Mouse (Mus musculus) midbrain, embryonic 14.5 days (tissue): ENCODE results near the gene Pex14. TPM values are rescaled to one million over a fixed set of nuclear protein-coding genes. Genes with fewer than 3 reads are reported as not detected.
A peak's percentile ranks its signal among the peaks of the same experiment; 100 is the strongest.

Source experiments
- ATAC-seq: fragments of 200-750 bp; cut with Nextera tagmentation; 2 replicates; pipeline ENCODE4 v1.8.0; 2017; ENCODE audit warnings: moderate number of reproducible peaks, moderate library complexity; ENCODE audit not compliant: low FRiP score, low TSS enrichment
- DNase-seq: peaks from one replicate; pipeline ENCODE4 v3.0.0-alpha.2; 2015
- H3K27ac ChIP-seq: fragments of 300-500 bp; sonication (generic); replicated peaks from 2 replicates; pipeline ENCODE4 v1.5.1; 2014; ENCODE audit warnings: mild to moderate bottlenecking, low read depth, low read length, moderate library complexity
- H3K27me3 ChIP-seq: fragments of 300-500 bp; sonication (generic); 2 replicates; pipeline ENCODE4 v1.6.1; 2014; ENCODE audit warnings: low read length, control low read depth, mixed read lengths; ENCODE audit not compliant: control insufficient read depth, insufficient read depth
- H3K36me3 ChIP-seq: fragments of 300-500 bp; sonication (generic); 2 replicates; pipeline ENCODE4 v1.6.1; 2014; ENCODE audit warnings: low read length, control low read depth; ENCODE audit not compliant: control insufficient read depth, insufficient read depth
- H3K4me1 ChIP-seq: fragments of 300-500 bp; sonication (generic); 2 replicates; pipeline ENCODE4 v1.6.1; 2014; ENCODE audit warnings: mild to moderate bottlenecking, antibody characterized with exemption, low read length, control low read depth; ENCODE audit not compliant: control insufficient read depth, insufficient read depth
- H3K4me2 ChIP-seq: fragments of 300-500 bp; sonication (generic); 2 replicates; pipeline ENCODE4 v1.6.1; 2014; ENCODE audit warnings: mild to moderate bottlenecking, low read length, moderate library complexity
- H3K4me3 ChIP-seq: fragments of 300-500 bp; sonication (generic); replicated peaks from 2 replicates; pipeline ENCODE4 v1.5.1; 2014; ENCODE audit warnings: low read depth, low read length
- H3K9ac ChIP-seq: fragments of 300-500 bp; sonication (generic); replicated peaks from 2 replicates; pipeline ENCODE4 v1.6.1; 2014; ENCODE audit warnings: mild to moderate bottlenecking, low read length, moderate library complexity
- H3K9me3 ChIP-seq: fragments of 300-500 bp; sonication (generic); 2 replicates; pipeline ENCODE4 v1.6.1; 2016; ENCODE audit warnings: low read length, control low read depth, mixed read lengths; ENCODE audit not compliant: control insufficient read depth
- WGBS: fragments of 180-500 bp; shearing (Covaris S2); extraction: QIAGEN DNeasy Blood & Tissue Kit; methylation state at CpG from one replicate; pipeline ENCODE4 v1.1.7; 2014; 5-methylcytosine and 5-hydroxymethylcytosine counted together
- polyA plus RNA-seq: library from polyadenylated mRNA; unstranded; fragments of >200 nt; fragmentation: Nextera tagmentation; extraction: Ambion mirVana; gene quantifications from 2 replicates; pipeline ENCODE4 v1.2.1, GENCODE M21; 2014

Gene Pex14
- polyA plus RNA-seq, 1 experiment from 2014 or later = 47.3 TPM

GRCm38 (mm10) chr4:149066672-149067551 is 32.8 kb downstream of the Pex14 start:
- Histone ChIP-seq H3K4me1 (0 out of 2 replicates have a peak, but pooled peaks cover 4% of the 10 kb centered on the region), H3K27me3 (no peaks in the 10 kb centered on the region), H3K4me2 (no peak overlapping the region), H3K4me3 (no peak overlapping the region), H3K36me3 (peaks cover 4% of the 10 kb centered on the region; the same call in 1 of the 2 replicates), H3K27ac (no peak overlapping the region), H3K9me3 (no peaks in the 10 kb centered on the region), H3K9ac (no peak overlapping the region)
- ATAC-seq (peak; percentile 46; the same call in 1 of the 2 replicates), DNase-seq (peak; percentile 71)
- WGBS = 85% methylated on average over 22 of the region's 22 CpGs

GRCm38 (mm10) chr4:149064061-149064854 is 35.4 kb downstream of the Pex14 start:
- 0 out of 2 replicates have a peak, but pooled peaks cover 3% of the 10 kb centered on the region for H3K36me3 ChIP-seq
- H3K9me3 ChIP-seq = no peaks in the 10 kb centered on the region
- ATAC-seq = no peak
- DNase-seq = no peak
- H3K27me3 ChIP-seq = no peaks in the 10 kb centered on the region
- no peak overlapping the region for H3K4me2 ChIP-seq
- no peak overlapping the region for H3K4me3 ChIP-seq
- no peak overlapping the region for H3K9ac ChIP-seq
- no peak overlapping the region for H3K27ac ChIP-seq
- 89% methylated on average over 23 of the region's 23 CpGs for WGBS
- H3K4me1 ChIP-seq = peaks cover 21% of the 10 kb centered on the region; the same call in 1 of the 2 replicates

DNA sequence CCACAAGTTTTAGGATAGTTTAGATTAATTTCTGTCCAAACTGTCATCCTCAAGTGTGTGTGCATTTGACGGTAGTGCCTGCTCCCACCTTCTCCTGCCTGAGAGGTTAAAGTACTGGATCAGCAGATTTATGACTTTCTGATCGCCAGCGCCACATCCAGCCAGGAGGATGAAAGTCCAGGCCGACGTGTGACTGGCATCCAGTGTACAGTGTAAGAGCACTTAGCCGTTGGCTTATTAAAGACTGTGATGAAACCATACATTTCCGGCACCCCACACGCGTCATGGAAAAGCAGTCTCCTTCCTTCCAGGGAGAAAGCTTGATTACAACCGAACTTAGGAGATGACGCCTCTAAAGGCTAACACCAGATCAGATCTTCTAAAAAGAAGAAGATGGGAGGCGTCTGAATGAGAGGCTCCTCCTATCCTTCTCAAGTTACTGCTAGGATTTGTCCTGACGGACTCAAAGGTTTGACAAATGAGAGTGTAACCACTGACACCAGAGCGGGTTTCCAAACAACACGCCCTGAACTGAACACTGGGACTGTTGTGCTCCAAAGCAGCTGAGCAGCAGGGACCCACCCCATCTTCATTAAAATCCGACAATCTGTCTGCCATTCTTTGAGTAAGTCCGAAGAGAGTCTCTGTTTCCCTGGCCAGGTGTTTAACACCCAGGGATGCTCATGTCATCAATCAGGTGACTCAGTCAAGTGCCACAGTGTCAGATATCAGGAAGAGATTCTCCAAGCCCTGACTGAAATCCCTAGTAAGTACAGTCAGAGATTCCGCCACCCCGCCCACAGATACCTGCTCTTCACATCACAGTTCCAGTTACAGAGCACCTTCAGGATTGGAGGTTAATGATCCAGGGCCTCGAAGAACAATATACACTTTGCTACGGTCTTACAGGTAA is 37.0 kb downstream of the Pex14 start:
- Histone ChIP-seq H3K4me2 (no peak overlapping the region), H3K9ac (no peak overlapping the region), H3K4me1 (peaks cover 29% of the 10 kb centered on the region), H3K9me3 (no peaks in the 10 kb centered on the region), H3K27ac (no peak overlapping the region), H3K4me3 (no peak overlapping the region), H3K27me3 (no peaks in the 10 kb centered on the region), H3K36me3 (0 out of 2 replicates have a peak, but pooled peaks cover 3% of the 10 kb centered on the region)
- 66% methylated on average over 21 of the region's 21 CpGs for WGBS
- ATAC-seq = no peak
- DNase-seq = no peak

DNA sequence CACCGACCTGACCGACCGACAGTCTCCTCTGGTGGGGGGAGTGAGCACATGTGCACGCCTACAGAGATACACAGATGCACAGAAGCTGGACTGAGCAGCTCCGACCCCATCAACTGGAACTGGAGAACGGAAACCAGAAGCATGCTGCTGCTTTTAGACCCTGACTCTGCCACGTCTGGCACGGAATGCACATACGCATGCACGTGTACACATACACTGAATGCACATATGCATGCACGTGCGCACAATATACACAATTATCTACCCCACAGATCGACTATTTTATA is 38.3 kb downstream of the Pex14 start:
- Histone ChIP-seq H3K4me1 (peaks cover 39% of the 10 kb centered on the region), H3K9me3 (no peaks in the 10 kb centered on the region), H3K27me3 (no peaks in the 10 kb centered on the region), H3K36me3 (0 out of 2 replicates have a peak, but pooled peaks cover 3% of the 10 kb centered on the region), H3K9ac (no peak overlapping the region), H3K4me3 (no peak overlapping the region), H3K27ac (no peak overlapping the region), H3K4me2 (no peak overlapping the region)
- no peak for ATAC-seq
- DNase-seq = no peak
- 70% methylated on average over 13 of the region's 13 CpGs for WGBS

DNA sequence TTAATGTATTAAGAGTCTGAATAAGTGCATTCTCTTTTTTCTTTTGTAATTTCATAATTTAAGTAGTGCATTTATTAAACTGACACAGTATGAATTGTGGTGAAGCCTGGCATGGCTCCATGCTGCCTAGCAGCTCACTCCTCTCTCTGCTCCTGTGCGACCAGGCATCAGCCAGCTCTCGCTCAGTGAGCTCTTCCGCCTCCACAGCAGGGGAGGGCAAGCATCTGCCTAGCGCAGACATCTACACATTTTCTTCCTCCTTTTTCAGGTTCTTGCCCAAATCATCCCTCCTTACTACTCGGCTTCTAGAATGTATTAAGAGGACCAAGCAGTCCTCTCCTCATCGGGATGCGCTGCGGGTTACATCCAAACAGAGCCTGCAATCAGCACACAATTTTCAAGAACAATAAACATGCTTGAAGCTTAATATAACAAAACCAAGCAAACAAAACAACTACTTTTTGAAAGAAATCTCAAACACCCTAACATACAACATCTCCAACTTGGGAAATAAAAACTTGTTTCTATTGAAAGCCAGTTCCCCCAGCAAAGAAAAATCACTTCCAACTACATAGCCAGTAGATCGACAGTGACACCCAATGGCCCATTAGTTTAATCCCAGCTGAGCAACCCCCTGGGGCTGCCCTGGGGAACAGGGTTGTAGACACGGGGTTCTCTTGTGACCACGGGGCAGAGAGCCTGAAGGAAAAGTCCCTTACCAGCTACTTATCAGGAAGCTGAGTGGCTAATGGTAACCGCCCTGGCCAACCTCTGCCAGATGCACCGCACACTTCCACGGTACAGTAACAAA is 38.9 kb downstream of the Pex14 start:
- Histone ChIP-seq H3K27ac (no peak overlapping the region), H3K4me3 (no peak overlapping the region), H3K27me3 (no peaks in the 10 kb centered on the region), H3K36me3 (0 out of 2 replicates have a peak, but pooled peaks cover 3% of the 10 kb centered on the region), H3K9me3 (no peaks in the 10 kb centered on the region), H3K9ac (no peak overlapping the region), H3K4me1 (peaks cover 39% of the 10 kb centered on the region), H3K4me2 (no peak overlapping the region)
- WGBS = 33% methylated on average over 14 of the region's 14 CpGs
- DNase-seq (peak; percentile 64), ATAC-seq (no peak; the same call in 1 of the 2 replicates)

- no peaks in the 10 kb centered on the region for H3K36me3 ChIP-seq
- no peak for ATAC-seq
- no peaks in the 10 kb centered on the region for H3K9me3 ChIP-seq
- H3K9ac ChIP-seq = no peak overlapping the region
- no peak overlapping the region for H3K4me2 ChIP-seq
- WGBS = 92% methylated on average over 9 of the region's 9 CpGs
- H3K4me1 ChIP-seq = peaks cover 39% of the 10 kb centered on the region
- no peaks in the 10 kb centered on the region for H3K27me3 ChIP-seq
- H3K27ac ChIP-seq = no peak overlapping the region
- no peak overlapping the region for H3K4me3 ChIP-seq
- DNase-seq = no peak
These were observed 40.0 kb downstream of the Pex14 start for GRCm38 (mm10) chr4:149059713-149060112.

DNA sequence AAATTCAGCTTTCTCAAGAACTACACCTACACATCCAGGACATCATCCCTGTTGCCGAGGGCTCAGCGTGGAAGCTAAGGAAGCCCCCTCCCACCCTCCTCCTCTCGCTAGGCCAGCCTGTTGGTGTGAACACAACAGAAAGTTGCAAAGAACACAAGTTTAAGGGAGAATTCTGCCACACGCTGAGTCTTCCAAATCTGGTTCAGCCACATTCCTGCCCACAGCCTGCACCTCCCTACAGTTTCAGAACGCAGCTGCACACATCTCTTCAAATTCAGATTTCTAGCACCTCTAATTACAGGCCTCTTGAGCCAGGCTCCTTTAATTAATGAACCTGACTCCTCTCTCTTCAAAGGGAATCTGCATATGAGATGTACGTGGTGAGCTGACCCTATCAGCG is 41.4 kb downstream of the Pex14 start:
- ATAC-seq (no peak), DNase-seq (no peak)
- Histone ChIP-seq H3K27ac (no peak overlapping the region), H3K4me2 (no peak overlapping the region), H3K9ac (no peak overlapping the region), H3K9me3 (no peaks in the 10 kb centered on the region), H3K36me3 (no peaks in the 10 kb centered on the region), H3K4me1 (peaks cover 39% of the 10 kb centered on the region), H3K27me3 (no peaks in the 10 kb centered on the region), H3K4me3 (no peak overlapping the region)
- WGBS = 53% methylated on average over 7 of the region's 7 CpGs
